Mouse (Mus musculus) megakaryocyte, embryonic 14.5 days (primary cell): Measurements from ENCODE around the gene Notum.

ENCODE experiments used
- FLI1 ChIP-seq: IDR thresholded peaks from 2 replicates; pipeline ENCODE4 v1.6.1; 2012; ENCODE audit warnings: low read length, inconsistent platforms, mixed read lengths
- GATA1 ChIP-seq: IDR thresholded peaks from 3 replicates; pipeline ENCODE4 v1.6.1; 2012; ENCODE audit warnings: mixed read lengths, low read length, inconsistent platforms, borderline replicate concordance

DNA sequence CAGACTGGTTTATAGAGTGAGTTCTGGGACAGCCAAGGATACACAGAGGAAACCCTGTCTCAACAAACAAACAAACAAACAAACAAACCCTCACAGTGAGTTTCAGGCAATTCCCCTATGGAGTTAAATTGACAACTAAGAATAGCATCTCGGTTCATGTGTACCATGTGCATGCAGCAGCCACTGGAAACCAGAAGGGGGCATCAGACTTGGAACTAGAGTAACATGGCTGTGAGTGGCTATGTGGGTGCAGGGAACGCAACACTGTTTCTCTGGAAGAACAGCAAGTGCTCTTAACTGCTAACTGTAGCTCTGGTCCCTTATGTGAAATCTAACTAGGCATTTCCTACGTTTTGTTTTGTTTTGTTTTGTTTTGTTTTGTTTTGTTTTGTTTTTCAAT, 9.1 kb downstream of the Notum start:
- TF ChIP-seq GATA1: no peak
- TF ChIP-seq FLI1: no peak
